Mouse (Mus musculus): Measurements from ENCODE around the gene Bbs7. TPM values are rescaled to one million over a fixed set of nuclear protein-coding genes. Genes with fewer than 3 reads are reported as not detected.
A peak's percentile ranks its signal among the peaks of the same experiment; 100 is the strongest.
"Not testable (repeated sequence)": the region's sequence is repeated elsewhere in the genome, so short reads cannot be mapped to it uniquely, and the experiment has no call there.

The Bbs7 gene
- polyA plus RNA-seq (2012; rRNA removed) = 1.0 and 2.4 TPM in 2 replicates

GRCm38 (mm10) chr3:36613202-36613907 lies at the start of gene Bbs7:
TSS of gene Bbs7 (minus strand) at chr3:36613477.
- Histone ChIP-seq H3K4me1 (replicated peaks; ENCODE audit: control insufficient read depth, insufficient read depth, low read length) (peaks cover 5% of the 10 kb centered on the region), H3K27ac (ENCODE audit: control insufficient read depth, insufficient read depth, low read length) (no peak within 1 kb of the TSS), H3K36me3 (ENCODE audit: control insufficient read depth, insufficient read depth, low read length) (no peaks in the 10 kb centered on the region), H3K4me3 (ENCODE audit: control insufficient read depth, insufficient read depth, low read length) (peak within 1 kb of the TSS; percentile 50), H3K27me3 (ENCODE audit: control insufficient read depth, insufficient read depth, low read length) (no peaks in the 10 kb centered on the region)
- DNase-seq = peak; percentile 92
- 3% methylated on average over 38 of the region's 38 CpGs for WGBS
- TF ChIP-seq POLR2A (IDR thresholded peaks at IDR 0.05; ENCODE audit: control insufficient read depth, extremely low read depth, insufficient read depth, low read length, poor library complexity) (no peak), CTCF (IDR thresholded peaks at IDR 0.05; ENCODE audit: borderline replicate concordance, control insufficient read depth, extremely low read depth, insufficient read depth, low read length, poor library complexity) (0 out of 2 replicates have a peak, but pooled peaks have one; percentile 22)

DNA sequence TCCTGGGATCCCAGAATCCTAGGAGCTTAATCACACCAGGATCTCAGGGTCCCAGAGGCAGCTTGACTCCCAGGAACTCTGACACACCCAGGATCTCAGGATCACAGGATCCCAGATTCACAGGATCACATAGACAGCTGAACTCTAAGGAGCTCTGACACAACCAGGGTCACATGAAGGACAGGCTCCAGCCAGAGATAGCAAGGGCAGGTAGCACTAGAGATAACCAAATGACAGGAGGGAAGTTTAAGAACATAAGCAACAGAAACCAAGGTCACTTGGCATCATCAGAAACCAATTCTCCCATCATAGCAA lies 31.9 kb upstream of the Bbs7 start:
- H3K27ac ChIP-seq (ENCODE audit: control insufficient read depth, insufficient read depth, low read length); DNase-seq; H3K27me3 ChIP-seq (ENCODE audit: control insufficient read depth, insufficient read depth, low read length): not testable (repeated sequence)

DNA sequence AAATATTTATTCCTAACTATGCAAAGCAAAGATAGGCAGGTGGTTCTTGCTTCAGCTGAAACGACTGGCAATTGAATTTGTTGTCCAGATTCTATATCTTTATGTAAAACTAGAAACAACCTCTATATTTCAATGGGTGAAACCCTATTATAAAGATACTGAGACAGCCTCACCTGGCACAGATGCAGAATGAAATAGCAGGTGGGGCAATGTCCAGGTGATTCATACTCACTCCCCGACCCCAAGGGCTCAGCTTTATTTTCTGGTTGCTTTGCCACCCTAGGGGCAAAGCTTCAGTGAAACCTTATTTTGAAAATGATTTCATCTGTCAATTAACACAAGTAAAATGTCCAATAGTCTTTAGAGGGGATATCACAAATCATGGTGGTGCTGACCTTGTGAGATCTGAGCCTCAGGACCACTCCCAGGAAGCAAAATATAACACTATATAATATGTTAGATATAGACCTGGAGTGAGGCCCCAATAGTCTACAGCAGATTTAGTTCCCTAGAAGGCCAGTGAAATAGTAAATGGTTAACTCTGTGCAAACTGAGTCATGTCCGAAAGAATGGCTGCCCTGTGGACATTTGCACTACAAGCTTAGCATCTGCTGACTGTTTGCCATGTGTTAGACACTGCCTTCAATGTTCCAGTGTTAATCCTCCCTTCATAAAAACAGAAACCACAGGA lies 31.4 kb upstream of the Bbs7 start:
- no peaks in the 10 kb centered on the region for H3K4me1 ChIP-seq (replicated peaks; ENCODE audit: control insufficient read depth, insufficient read depth, low read length)
- whole genome bisulfite sequencing = 93% methylated on average over 3 of the region's 3 CpGs
- no peak for TF ChIP-seq POLR2A (IDR thresholded peaks at IDR 0.05; ENCODE audit: control insufficient read depth, extremely low read depth, insufficient read depth, low read length, poor library complexity)
- TF ChIP-seq CTCF (IDR thresholded peaks at IDR 0.05; ENCODE audit: borderline replicate concordance, control insufficient read depth, extremely low read depth, insufficient read depth, low read length, poor library complexity) = no peak
- H3K4me3 ChIP-seq (ENCODE audit: control insufficient read depth, insufficient read depth, low read length) = no peak overlapping the region
- H3K27ac ChIP-seq (ENCODE audit: control insufficient read depth, insufficient read depth, low read length) = no peak overlapping the region
- DNase-seq = no peak
- H3K36me3 ChIP-seq (ENCODE audit: control insufficient read depth, insufficient read depth, low read length) = no peaks in the 10 kb centered on the region
- H3K27me3 ChIP-seq (ENCODE audit: control insufficient read depth, insufficient read depth, low read length) = no peaks in the 10 kb centered on the region

More for the DNA sequence above, 31.9 kb upstream of the Bbs7 start:
- H3K4me1 ChIP-seq (replicated peaks; ENCODE audit: control insufficient read depth, insufficient read depth, low read length); H3K36me3 ChIP-seq (ENCODE audit: control insufficient read depth, insufficient read depth, low read length); H3K4me3 ChIP-seq (ENCODE audit: control insufficient read depth, insufficient read depth, low read length): not testable (repeated sequence)

- 92% methylated on average over 3 of the region's 3 CpGs for WGBS
- no peaks in the 10 kb centered on the region for H3K36me3 ChIP-seq (ENCODE audit: control insufficient read depth, insufficient read depth, low read length)
- TF ChIP-seq CTCF (IDR thresholded peaks at IDR 0.05; ENCODE audit: borderline replicate concordance, control insufficient read depth, extremely low read depth, insufficient read depth, low read length, poor library complexity) (no peak), POLR2A (IDR thresholded peaks at IDR 0.05; ENCODE audit: control insufficient read depth, extremely low read depth, insufficient read depth, low read length, poor library complexity) (no peak)
- DNase-seq = no peak
- no peak overlapping the region for H3K4me3 ChIP-seq (ENCODE audit: control insufficient read depth, insufficient read depth, low read length)
- H3K27ac ChIP-seq (ENCODE audit: control insufficient read depth, insufficient read depth, low read length) = no peak overlapping the region
- no peaks in the 10 kb centered on the region for H3K4me1 ChIP-seq (replicated peaks; ENCODE audit: control insufficient read depth, insufficient read depth, low read length)
- H3K27me3 ChIP-seq (ENCODE audit: control insufficient read depth, insufficient read depth, low read length) = no peaks in the 10 kb centered on the region
Measured at GRCm38 (mm10) chr3:36643354-36643753, 30.1 kb upstream of the Bbs7 start.

GRCm38 (mm10) chr3:36642736-36643135 lies 29.5 kb upstream of the Bbs7 start:
- Histone ChIP-seq H3K27ac (ENCODE audit: control insufficient read depth, insufficient read depth, low read length) (no peak overlapping the region), H3K27me3 (ENCODE audit: control insufficient read depth, insufficient read depth, low read length) (no peaks in the 10 kb centered on the region), H3K4me1 (replicated peaks; ENCODE audit: control insufficient read depth, insufficient read depth, low read length) (no peaks in the 10 kb centered on the region), H3K36me3 (ENCODE audit: control insufficient read depth, insufficient read depth, low read length) (no peaks in the 10 kb centered on the region), H3K4me3 (ENCODE audit: control insufficient read depth, insufficient read depth, low read length) (no peak overlapping the region)
- 79% methylated on average over 13 of the region's 13 CpGs for WGBS
- no peak for TF ChIP-seq CTCF (IDR thresholded peaks at IDR 0.05; ENCODE audit: borderline replicate concordance, control insufficient read depth, extremely low read depth, insufficient read depth, low read length, poor library complexity)
- no peak for DNase-seq

- no peaks in the 10 kb centered on the region for H3K4me1 ChIP-seq (replicated peaks; ENCODE audit: control insufficient read depth, insufficient read depth, low read length)
- DNase-seq = no peak
- no peaks in the 10 kb centered on the region for H3K27me3 ChIP-seq (ENCODE audit: control insufficient read depth, insufficient read depth, low read length)
- H3K27ac ChIP-seq (ENCODE audit: control insufficient read depth, insufficient read depth, low read length) = no peak overlapping the region
- H3K36me3 ChIP-seq (ENCODE audit: control insufficient read depth, insufficient read depth, low read length) = no peaks in the 10 kb centered on the region
- no peak overlapping the region for H3K4me3 ChIP-seq (ENCODE audit: control insufficient read depth, insufficient read depth, low read length)
- WGBS = 71% methylated on average over 2 of the region's 2 CpGs
- no peak for TF ChIP-seq POLR2A (IDR thresholded peaks at IDR 0.05; ENCODE audit: control insufficient read depth, extremely low read depth, insufficient read depth, low read length, poor library complexity)
- TF ChIP-seq CTCF (IDR thresholded peaks at IDR 0.05; ENCODE audit: borderline replicate concordance, control insufficient read depth, extremely low read depth, insufficient read depth, low read length, poor library complexity) = no peak
Measured at GRCm38 (mm10) chr3:36640787-36641186, 27.5 kb upstream of the Bbs7 start.

GRCm38 (mm10) chr3:36635449-36635848 lies 22.2 kb upstream of the Bbs7 start:
- no peaks in the 10 kb centered on the region for H3K27me3 ChIP-seq (ENCODE audit: control insufficient read depth, insufficient read depth, low read length)

More at GRCm38 (mm10) chr3:36635449-36635848, 22.2 kb upstream of the Bbs7 start:
- no peak overlapping the region for H3K27ac ChIP-seq (ENCODE audit: control insufficient read depth, insufficient read depth, low read length)
- no peak overlapping the region for H3K4me3 ChIP-seq (ENCODE audit: control insufficient read depth, insufficient read depth, low read length)
- WGBS = 38% methylated on average over 4 of the region's 4 CpGs
- DNase-seq = no peak
- no peaks in the 10 kb centered on the region for H3K36me3 ChIP-seq (ENCODE audit: control insufficient read depth, insufficient read depth, low read length)
- TF ChIP-seq CTCF (IDR thresholded peaks at IDR 0.05; ENCODE audit: borderline replicate concordance, control insufficient read depth, extremely low read depth, insufficient read depth, low read length, poor library complexity) (no peak), POLR2A (IDR thresholded peaks at IDR 0.05; ENCODE audit: control insufficient read depth, extremely low read depth, insufficient read depth, low read length, poor library complexity) (no peak)
- H3K4me1 ChIP-seq (replicated peaks; ENCODE audit: control insufficient read depth, insufficient read depth, low read length) = no peaks in the 10 kb centered on the region
